Mouse (Mus musculus): Measurements from ENCODE around the gene Syne2.

DNA sequence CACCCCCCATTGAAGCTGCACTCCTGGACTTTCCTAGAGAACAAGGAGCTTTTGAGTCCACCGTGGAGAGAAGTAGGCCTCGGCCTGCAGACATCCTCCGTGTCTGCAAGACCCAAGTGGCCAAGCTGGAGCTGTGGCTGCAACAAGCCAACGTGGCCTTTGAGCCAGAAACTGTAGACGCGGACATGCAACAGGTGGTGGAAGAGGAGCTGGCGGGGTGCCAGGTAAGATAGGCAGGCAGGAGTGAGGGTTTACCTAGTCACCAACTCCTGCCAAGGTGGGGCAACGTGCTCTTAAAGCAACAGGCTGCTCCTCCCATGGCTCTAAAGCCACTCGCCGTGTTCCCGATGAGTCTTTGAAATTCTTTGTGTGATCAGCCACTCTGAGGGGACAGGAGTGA is 197.6 kb downstream of the Syne2 start:
- no peak for TF ChIP-seq HCFC1 (IDR thresholded peaks at IDR 0.05; ENCODE audit: borderline replicate concordance, insufficient read depth, low read length)
- no peak for TF ChIP-seq ZNF384 (IDR thresholded peaks at IDR 0.05; ENCODE audit: low read depth, low read length)
- no peak for TF ChIP-seq MAFK (IDR thresholded peaks at IDR 0.05; ENCODE audit: insufficient read depth, low read depth, low read length)

Measured in ES-E14 (cell line).